Mouse (Mus musculus) kidney, postnatal 25 days (tissue): ENCODE measurements around the gene Slc35e3.

Source experiments
- DNase-seq, 2 experiments: peaks; one replicate each; pipeline ENCODE4 v3.0.0; 2021; ENCODE audit warnings: mixed read lengths in 2 of 2

Gene Slc35e3

DNA sequence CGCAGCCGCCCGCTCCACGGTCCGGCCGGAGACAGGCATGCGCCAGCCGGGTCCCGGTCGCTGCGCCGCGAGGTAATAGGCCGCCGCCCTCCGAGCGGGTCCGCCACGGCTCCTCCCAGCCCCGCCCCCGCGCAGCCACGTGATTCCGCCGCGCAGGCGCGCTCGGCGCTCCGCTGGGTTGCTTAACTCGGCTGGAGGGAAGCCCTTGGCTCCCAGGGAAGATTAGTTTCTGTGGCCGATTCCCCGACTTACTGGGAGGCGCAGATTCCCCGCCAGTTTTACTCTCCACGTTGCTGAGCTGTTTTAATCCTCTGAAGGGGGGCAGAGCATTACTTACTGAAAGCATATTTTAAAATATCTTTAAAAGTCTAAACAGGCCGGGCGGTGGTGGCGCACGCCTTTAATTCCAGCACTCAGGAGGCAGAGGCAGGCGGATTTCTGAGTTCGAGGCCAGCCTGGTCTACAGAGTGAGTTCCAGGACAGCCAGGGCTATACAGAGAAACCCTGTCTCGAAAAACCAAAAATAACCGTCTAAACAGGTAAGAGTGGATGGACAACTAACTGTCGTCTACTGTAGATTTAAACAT is at the start of gene Slc35e3:
Gene Slc35e3 (minus strand): TSS at position 69 of the 587 bp plus-strand sequence.
- peak; percentile 94 to 97 for DNase-seq

GRCm38 (mm10) chr10:117795206-117795605 is 49.0 kb upstream of the Slc35e3 start:
- no peak for DNase-seq

GRCm38 (mm10) chr10:117793436-117794030 is 47.4 kb upstream of the Slc35e3 start:
- DNase-seq, result no peak

- peak; percentile 100 for DNase-seq
Measured at GRCm38 (mm10) chr10:117792141-117793091, 46.3 kb upstream of the Slc35e3 start, which contains the start of gene Nup107. Nup107 (minus strand) TSS chr10:117792705.

DNA sequence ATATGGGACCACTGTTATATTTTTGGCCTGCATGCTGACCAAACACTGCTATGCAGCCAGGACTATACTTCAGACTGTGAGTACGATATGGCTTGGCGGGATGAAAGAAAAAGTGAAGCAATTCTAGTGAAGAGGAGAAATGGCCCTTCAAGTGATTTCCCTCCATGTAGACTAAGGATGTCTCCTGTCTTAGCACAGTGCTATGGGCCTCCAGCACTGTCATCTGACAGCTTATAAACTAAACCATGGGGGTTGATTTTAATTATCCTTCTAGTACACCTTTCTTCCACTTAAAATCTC is 45.0 kb upstream of the Slc35e3 start:
- DNase-seq, result no peak

GRCm38 (mm10) chr10:117790421-117791170 is 44.4 kb upstream of the Slc35e3 start:
- DNase-seq, result no peak

- DNase-seq, result no peak
Measured at GRCm38 (mm10) chr10:117790011-117790410, 43.8 kb upstream of the Slc35e3 start.

DNA sequence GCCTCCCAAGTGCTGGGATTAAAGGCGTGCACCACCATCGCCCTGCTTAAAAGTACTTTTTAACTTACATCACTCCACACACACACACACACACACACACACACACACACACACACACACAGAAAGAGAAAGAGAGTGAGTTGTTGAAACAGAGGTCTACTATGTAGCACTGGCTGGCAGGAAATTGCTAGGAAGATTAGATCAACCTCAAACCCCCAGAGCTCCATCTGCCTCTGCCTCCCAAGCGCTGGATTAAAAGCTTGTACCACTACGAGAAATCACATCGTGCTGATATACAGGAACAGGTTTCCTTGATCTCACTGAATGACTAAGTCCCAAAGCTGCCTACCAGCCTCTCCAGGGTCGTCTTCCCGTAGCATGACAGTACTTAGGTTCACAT is 38.5 kb upstream of the Slc35e3 start:
- no peak for DNase-seq

DNA sequence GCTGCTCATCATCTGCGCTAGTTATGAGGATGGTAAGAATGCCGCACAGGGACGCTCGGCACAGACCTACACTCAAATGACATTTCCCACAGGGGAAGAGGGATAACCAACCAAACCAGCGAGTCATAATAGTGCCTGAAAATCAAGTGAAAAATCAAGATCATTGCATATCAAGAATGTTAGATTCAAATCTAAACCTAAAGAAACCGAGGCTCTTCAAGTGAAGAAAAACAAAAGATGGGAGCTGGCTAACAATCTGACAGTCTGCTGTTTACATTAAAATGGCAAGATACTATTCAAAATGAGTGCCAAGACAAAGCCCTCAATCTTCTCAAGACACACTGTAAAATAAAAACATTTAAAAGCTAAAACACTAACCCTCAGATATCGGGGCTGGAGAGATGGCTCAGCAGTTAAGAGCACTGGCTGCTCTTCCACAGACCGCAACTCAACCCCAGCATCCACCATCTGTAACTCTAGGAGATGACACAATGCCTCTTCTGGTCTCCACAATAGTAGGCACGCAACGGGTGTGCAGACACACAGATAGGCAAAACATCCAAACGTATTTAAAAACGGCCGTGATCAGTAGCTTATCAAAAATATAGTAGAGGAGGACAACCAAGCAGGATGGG is 37.7 kb upstream of the Slc35e3 start:
- DNase-seq, result no peak

DNA sequence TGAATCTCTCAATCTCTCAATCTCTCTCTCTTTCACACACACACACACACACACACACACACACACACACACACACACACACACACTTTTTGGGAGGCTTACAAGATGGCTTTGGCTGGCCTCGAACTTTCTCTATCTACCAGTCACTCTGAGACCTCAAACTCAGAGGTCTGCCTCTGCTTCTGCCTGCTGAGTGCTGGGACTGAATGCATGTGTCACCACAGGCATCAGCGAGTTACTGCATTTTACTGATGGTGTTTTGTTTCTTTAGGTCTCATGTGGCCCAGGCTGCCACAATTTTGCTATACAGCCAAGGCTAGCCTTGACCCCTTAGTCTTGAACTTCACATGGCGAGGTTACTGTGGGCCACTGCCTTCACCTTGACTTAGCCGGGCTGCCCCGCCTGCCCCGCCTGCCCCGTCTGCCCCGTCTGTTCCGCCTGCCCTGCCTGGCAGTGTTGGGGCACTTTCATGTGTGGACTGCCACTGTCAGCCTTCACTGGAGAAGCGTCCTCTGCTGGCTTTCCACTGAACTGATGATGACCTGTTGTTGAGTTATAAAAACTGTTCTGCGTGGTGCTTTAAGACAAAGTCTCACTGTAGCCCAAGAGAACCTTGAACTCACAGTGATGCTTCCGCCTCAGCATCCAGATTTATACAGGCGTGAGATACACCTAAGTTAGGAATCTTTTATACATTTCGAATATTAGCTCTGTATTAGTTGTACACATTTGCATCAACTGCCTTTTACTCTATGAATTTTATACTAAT is 36.5 kb upstream of the Slc35e3 start:
- DNase-seq, result no peak

DNA sequence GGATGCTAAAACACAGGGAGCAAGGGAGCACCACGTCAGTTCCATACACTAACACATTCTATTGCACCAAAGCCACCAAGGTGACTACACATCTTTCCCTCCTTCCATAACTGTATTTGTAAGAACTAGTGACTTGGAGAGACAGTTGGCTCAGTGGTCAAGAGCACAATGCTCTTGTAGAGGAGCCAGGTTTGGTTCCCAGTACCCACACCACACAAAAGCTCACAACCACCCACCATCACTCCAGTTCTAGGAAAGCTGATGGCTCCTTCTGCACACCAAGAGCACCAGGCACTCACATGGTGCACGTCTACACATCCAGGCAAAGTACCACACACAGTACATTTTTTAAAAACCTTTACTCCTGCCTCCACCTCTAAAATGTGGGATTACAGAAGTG is 35.9 kb upstream of the Slc35e3 start:
- no peak for DNase-seq

- DNase-seq, result no peak
Measured at GRCm38 (mm10) chr10:117781021-117781725, 35.0 kb upstream of the Slc35e3 start.

DNA sequence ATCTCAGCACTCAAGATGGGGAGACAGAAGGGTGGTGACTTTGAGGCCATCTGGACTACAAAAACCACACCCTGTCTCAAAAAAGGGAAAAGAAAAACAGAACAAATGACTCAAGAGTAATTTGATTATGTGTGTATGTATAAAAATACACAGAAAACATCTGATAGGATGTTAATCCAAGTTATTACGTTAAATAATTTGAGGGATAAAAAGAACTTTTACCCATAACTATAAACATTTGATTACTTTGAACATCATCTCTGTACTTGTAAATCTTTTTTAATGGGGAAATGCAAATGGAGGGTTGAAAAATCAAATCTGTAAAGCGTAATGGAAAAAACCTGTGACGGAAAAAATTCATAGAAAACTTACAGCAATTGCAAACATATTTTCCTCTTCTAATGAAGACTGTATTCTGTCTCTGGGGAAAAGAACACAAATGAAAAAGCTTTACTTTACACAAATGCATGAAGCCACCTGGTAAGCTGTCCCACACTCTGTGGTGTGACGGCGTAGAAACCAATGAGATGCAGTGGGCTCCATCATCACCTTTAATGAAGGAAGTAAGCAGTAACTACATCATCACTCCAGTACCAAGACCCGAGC is 34.2 kb upstream of the Slc35e3 start:
- no peak for DNase-seq

- no peak for DNase-seq
Measured at GRCm38 (mm10) chr10:117779581-117780305, 33.6 kb upstream of the Slc35e3 start.

DNA sequence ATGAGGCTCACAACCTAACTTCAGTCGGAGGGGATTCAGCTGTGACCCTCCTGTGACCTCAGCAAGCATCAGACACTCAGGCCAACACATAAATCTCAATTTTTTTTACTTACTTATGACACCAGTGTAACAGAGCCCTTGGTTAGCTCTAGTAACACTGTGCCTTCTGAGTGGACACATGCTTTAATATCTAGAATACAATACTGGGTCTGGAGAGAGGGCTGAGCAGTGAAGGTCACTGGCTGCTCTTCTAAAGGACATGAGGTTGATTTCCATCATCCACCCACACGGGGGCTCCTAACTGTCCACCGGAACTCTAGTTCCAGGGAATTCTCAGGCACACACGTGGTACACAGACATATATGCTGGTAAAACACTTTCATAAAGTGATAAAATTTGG is 32.8 kb upstream of the Slc35e3 start:
- no peak for DNase-seq

- no peak for DNase-seq
Measured at GRCm38 (mm10) chr10:117778328-117778910, 32.3 kb upstream of the Slc35e3 start.

GRCm38 (mm10) chr10:117777501-117778327 is 31.5 kb upstream of the Slc35e3 start:
- no peak for DNase-seq

DNA sequence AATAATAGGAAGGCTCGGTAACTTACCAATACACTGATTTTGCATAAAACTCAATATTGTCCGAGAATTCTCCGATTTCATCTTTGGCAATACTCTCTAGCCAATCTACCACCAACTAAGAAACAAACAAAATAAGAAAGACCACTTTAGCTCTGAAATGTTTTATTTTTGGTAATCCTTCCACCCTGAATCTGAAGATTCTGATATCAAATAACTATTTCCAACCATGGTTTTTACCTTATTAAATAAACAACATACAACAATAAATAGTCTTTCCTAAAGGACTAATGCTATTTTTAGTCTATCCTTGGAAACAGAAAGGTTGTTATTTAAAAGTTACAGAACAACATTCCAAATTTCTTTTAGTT is 30.9 kb upstream of the Slc35e3 start:
- DNase-seq, result no peak
